Mouse (Mus musculus): ENCODE measurements around the gene Tjp2. TPM values are rescaled to one million over a fixed set of nuclear protein-coding genes. Genes with fewer than 3 reads are reported as not detected.

Gene Tjp2
- polyA plus RNA-seq, 1 experiment from 2014 or later, result 4.1 TPM

- Histone ChIP-seq H3K9ac (replicated peaks) (no peak overlapping the region), H3K27ac (ENCODE audit: low read depth) (no peak overlapping the region), H3K9me3 (ENCODE audit: low read length) (no peaks in the 10 kb centered on the region), H3K27me3 (ENCODE audit: insufficient read depth, low read length) (no peaks in the 10 kb centered on the region; the same call in 1 of the 2 replicates), H3K36me3 (replicated peaks; ENCODE audit: insufficient read depth, low read length) (no peaks in the 10 kb centered on the region), H3K4me2 (ENCODE audit: low read depth, low read length) (no peak overlapping the region), H3K4me1 (ENCODE audit: insufficient read depth) (peaks cover 12% of the 10 kb centered on the region), H3K4me3 (ENCODE audit: low read depth, low read length) (no peak overlapping the region)
- WGBS (ENCODE audit: insufficient replicate concordance), result 77% methylated on average over 10 of the region's 10 CpGs
- TF ChIP-seq CTCF (IDR thresholded peaks at IDR 0.05; ENCODE audit: low read depth), result no peak
- no peak for TF ChIP-seq EP300 (IDR thresholded peaks at IDR 0.05; ENCODE audit: low read depth)
- ATAC-seq (no peak), DNase-seq (no peak)
Observed at GRCm38 (mm10) chr19:24168531-24168930, 56.3 kb downstream of the Tjp2 start.

- no peaks in the 10 kb centered on the region for H3K9me3 ChIP-seq (ENCODE audit: low read length)
- H3K4me2 ChIP-seq (ENCODE audit: low read depth, low read length), result peak overlapping the region; percentile 64
- 6% methylated on average over 17 of the region's 17 CpGs for WGBS (ENCODE audit: insufficient replicate concordance)
- ATAC-seq (peak; percentile 97), DNase-seq (peak; percentile 70)
- H3K9ac ChIP-seq (replicated peaks), result no peak overlapping the region; the same call in 1 of the 2 replicates
- H3K4me1 ChIP-seq (ENCODE audit: insufficient read depth), result peaks cover 9% of the 10 kb centered on the region
- H3K27me3 ChIP-seq (ENCODE audit: insufficient read depth, low read length), result no peaks in the 10 kb centered on the region
- no peaks in the 10 kb centered on the region for H3K36me3 ChIP-seq (replicated peaks; ENCODE audit: insufficient read depth, low read length)
- no peak for TF ChIP-seq CTCF (IDR thresholded peaks at IDR 0.05; ENCODE audit: low read depth)
- no peak for TF ChIP-seq EP300 (IDR thresholded peaks at IDR 0.05; ENCODE audit: low read depth)
- peak overlapping the region; percentile 33 for H3K4me3 ChIP-seq (ENCODE audit: low read depth, low read length)
- peak overlapping the region; percentile 64 for H3K27ac ChIP-seq (ENCODE audit: low read depth)
Observed at GRCm38 (mm10) chr19:24166516-24167091, 58.2 kb downstream of the Tjp2 start.

- 21% methylated on average over 4 of the region's 4 CpGs for WGBS (ENCODE audit: insufficient replicate concordance)
- DNase-seq (no peak), ATAC-seq (no peak)
- Histone ChIP-seq H3K27me3 (ENCODE audit: insufficient read depth, low read length) (no peaks in the 10 kb centered on the region), H3K36me3 (replicated peaks; ENCODE audit: insufficient read depth, low read length) (no peaks in the 10 kb centered on the region), H3K9me3 (ENCODE audit: low read length) (no peaks in the 10 kb centered on the region), H3K9ac (replicated peaks) (no peak overlapping the region), H3K4me3 (ENCODE audit: low read depth, low read length) (no peak overlapping the region), H3K27ac (ENCODE audit: low read depth) (no peak overlapping the region), H3K4me1 (ENCODE audit: insufficient read depth) (peaks cover 9% of the 10 kb centered on the region), H3K4me2 (ENCODE audit: low read depth, low read length) (peak overlapping the region; percentile 7; the same call in 1 of the 2 replicates)
- TF ChIP-seq CTCF (IDR thresholded peaks at IDR 0.05; ENCODE audit: low read depth), result no peak
Observed at GRCm38 (mm10) chr19:24163974-24164373, 60.9 kb downstream of the Tjp2 start.

GRCm38 (mm10) chr19:24160460-24160859 is 64.4 kb downstream of the Tjp2 start:
- H3K4me2 ChIP-seq (ENCODE audit: low read depth, low read length), result no peak overlapping the region
- no peak for ATAC-seq
- H3K9me3 ChIP-seq (ENCODE audit: low read length), result no peaks in the 10 kb centered on the region
- H3K27me3 ChIP-seq (ENCODE audit: insufficient read depth, low read length), result no peaks in the 10 kb centered on the region
- DNase-seq, result no peak
- TF ChIP-seq CTCF (IDR thresholded peaks at IDR 0.05; ENCODE audit: low read depth) (no peak), EP300 (IDR thresholded peaks at IDR 0.05; ENCODE audit: low read depth) (no peak)
- H3K4me1 ChIP-seq (ENCODE audit: insufficient read depth), result peaks cover 9% of the 10 kb centered on the region
- 72% methylated on average over 8 of the region's 8 CpGs for WGBS (ENCODE audit: insufficient replicate concordance)
- H3K27ac ChIP-seq (ENCODE audit: low read depth), result no peak overlapping the region
- no peaks in the 10 kb centered on the region for H3K36me3 ChIP-seq (replicated peaks; ENCODE audit: insufficient read depth, low read length)
- no peak overlapping the region for H3K9ac ChIP-seq (replicated peaks)
- no peak overlapping the region for H3K4me3 ChIP-seq (ENCODE audit: low read depth, low read length)

GRCm38 (mm10) chr19:24159751-24160150 is 65.1 kb downstream of the Tjp2 start:
- H3K36me3 ChIP-seq (replicated peaks; ENCODE audit: insufficient read depth, low read length), result no peaks in the 10 kb centered on the region
- no peak overlapping the region for H3K4me3 ChIP-seq (ENCODE audit: low read depth, low read length)
- peaks cover 9% of the 10 kb centered on the region for H3K4me1 ChIP-seq (ENCODE audit: insufficient read depth)
- ATAC-seq (no peak; the same call in 1 of the 2 replicates), DNase-seq (no peak)
- 55% methylated on average over 9 of the region's 9 CpGs for WGBS (ENCODE audit: insufficient replicate concordance)
- TF ChIP-seq CTCF (IDR thresholded peaks at IDR 0.05; ENCODE audit: low read depth) (no peak), EP300 (IDR thresholded peaks at IDR 0.05; ENCODE audit: low read depth) (no peak)
- H3K27me3 ChIP-seq (ENCODE audit: insufficient read depth, low read length), result no peaks in the 10 kb centered on the region
- no peak overlapping the region for H3K9ac ChIP-seq (replicated peaks)
- H3K4me2 ChIP-seq (ENCODE audit: low read depth, low read length), result peak overlapping the region; percentile 29; the same call in 1 of the 2 replicates
- H3K27ac ChIP-seq (ENCODE audit: low read depth), result no peak overlapping the region
- no peaks in the 10 kb centered on the region for H3K9me3 ChIP-seq (ENCODE audit: low read length)

- Histone ChIP-seq H3K9me3 (ENCODE audit: low read length) (no peaks in the 10 kb centered on the region), H3K27me3 (ENCODE audit: insufficient read depth, low read length) (no peaks in the 10 kb centered on the region), H3K36me3 (replicated peaks; ENCODE audit: insufficient read depth, low read length) (no peaks in the 10 kb centered on the region), H3K9ac (replicated peaks) (no peak overlapping the region), H3K4me3 (ENCODE audit: low read depth, low read length) (no peak overlapping the region), H3K27ac (ENCODE audit: low read depth) (no peak overlapping the region), H3K4me1 (ENCODE audit: insufficient read depth) (peaks cover 7% of the 10 kb centered on the region), H3K4me2 (ENCODE audit: low read depth, low read length) (peak overlapping the region; percentile 29)
- DNase-seq (no peak), ATAC-seq (no peak)
- TF ChIP-seq CTCF (IDR thresholded peaks at IDR 0.05; ENCODE audit: low read depth) (no peak), EP300 (IDR thresholded peaks at IDR 0.05; ENCODE audit: low read depth) (no peak)
- WGBS (ENCODE audit: insufficient replicate concordance), result 62% methylated on average over 7 of the region's 9 CpGs
Observed at GRCm38 (mm10) chr19:24159334-24159733, 65.5 kb downstream of the Tjp2 start.
